Mouse (Mus musculus) thymus, postnatal 25 days (tissue): ENCODE data around the gene Gmcl1.
A peak's percentile ranks its signal among the peaks of the same experiment; 100 is the strongest.

Experiments used
- DNase-seq: peaks from one replicate; pipeline ENCODE4 v3.0.0; 2022

Gmcl1 gene

GRCm38 (mm10) chr6:86658501-86658900 lies 74.7 kb downstream of the Gmcl1 start:
- DNase-seq, result no peak

GRCm38 (mm10) chr6:86654270-86654916 lies 78.8 kb downstream of the Gmcl1 start:
- DNase-seq, result no peak

DNA sequence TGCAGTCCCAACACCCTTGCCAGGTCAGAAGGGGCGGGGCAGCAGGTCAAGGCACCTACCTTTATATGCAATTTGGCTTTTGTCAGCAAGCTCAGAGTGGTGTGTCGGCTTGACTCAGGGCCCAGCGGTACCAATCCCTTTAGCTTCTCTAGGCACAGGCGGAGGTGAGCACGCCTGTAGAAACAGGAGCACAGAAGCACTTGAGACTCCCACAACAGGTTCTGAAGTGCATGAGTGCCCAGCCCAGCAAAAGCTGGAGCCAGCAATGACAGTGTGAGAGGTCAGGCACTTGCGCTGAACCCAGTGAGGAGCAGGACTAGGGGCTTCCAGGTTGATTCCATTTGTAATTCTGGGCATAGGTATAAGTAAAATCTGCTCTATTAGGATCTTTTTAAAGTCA lies 80.2 kb downstream of the Gmcl1 start:
- no peak for DNase-seq

- no peak for DNase-seq
Measured at GRCm38 (mm10) chr6:86646143-86646542, 87.0 kb downstream of the Gmcl1 start.

GRCm38 (mm10) chr6:86645551-86645950 lies 87.6 kb downstream of the Gmcl1 start:
- DNase-seq, result no peak

- DNase-seq, result peak; percentile 25
Measured at GRCm38 (mm10) chr6:86644775-86645400, 88.3 kb downstream of the Gmcl1 start.
